Comparison of ENCODE assay signal across 8 mouse cellular contexts in the genomic region with DNA sequence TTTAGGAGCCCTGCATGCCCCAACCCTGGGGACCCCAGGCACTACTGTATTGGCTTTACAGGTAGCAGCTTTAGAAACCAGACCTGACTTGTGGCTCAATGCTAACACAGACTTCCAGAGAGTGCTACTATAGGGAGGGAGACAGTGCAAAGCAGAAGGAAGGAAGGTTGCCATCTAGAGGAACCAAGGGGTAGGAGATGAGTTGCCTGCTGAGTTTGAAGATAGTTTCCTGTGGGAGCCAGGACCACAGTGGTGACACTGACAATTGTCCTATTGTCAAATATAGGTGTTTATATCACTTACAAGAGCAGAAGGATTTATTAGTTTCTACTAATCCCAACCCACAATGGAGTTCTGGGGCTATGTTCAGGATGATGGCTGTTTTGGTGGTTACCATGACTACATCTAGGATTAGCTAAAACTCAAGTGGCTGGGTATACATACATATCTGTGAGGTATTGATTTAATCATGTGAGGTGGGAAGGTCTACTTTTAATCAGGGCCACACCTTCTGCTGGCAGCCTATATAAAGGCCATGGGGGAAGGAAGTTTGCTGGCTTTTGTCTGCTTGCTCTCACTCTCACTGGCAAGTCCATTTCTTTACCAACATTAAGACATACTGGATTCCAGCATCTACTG. TPM values are rescaled to one million over a fixed set of nuclear protein-coding genes. Genes with fewer than 3 reads are reported as not detected.
DNase-seq lines count a peak whose midpoint lies in the region; ATAC-seq and TF ChIP-seq lines count a peak whose summit lies in the region.

No protein-coding gene starts in this region.

- no peak overlapping the region for H3K4me3 ChIP-seq in midbrain, embryonic 13.5 days (replicated peaks)
- H3K4me3 ChIP-seq in midbrain, embryonic 11.5 days (ENCODE audit: low read depth, low read length): no peak overlapping the region
- no peak overlapping the region for H3K4me3 ChIP-seq in stomach, postnatal 0 days (ENCODE audit: low read depth, low read length)

- no peak for DNase-seq in frontal cortex, postnatal 10 days (ENCODE audit: low spot score in 2 of 2)
- DNase-seq in midbrain, embryonic 11.5 days (ENCODE audit: low spot score, missing footprints): no peak
- DNase-seq in T-cell, adult 2 months (ENCODE audit: low spot score): peak; percentile 39
- DNase-seq in left cerebral cortex, postnatal 14 days (ENCODE audit: low spot score in 2 of 2): peak; percentile 39 to 58
- DNase-seq in stomach, postnatal 0 days (ENCODE audit: low spot score): no peak
- no peak for DNase-seq in right cerebral cortex, postnatal 4 days

- TF ChIP-seq EP300 in stomach, postnatal 0 days (optimal IDR thresholded peaks at IDR 0.05): no peak

- H3K4me1 ChIP-seq in midbrain, embryonic 13.5 days (replicated peaks): no peaks in the 10 kb centered on the region
- no peaks in the 10 kb centered on the region for H3K4me1 ChIP-seq in midbrain, embryonic 11.5 days (ENCODE audit: control insufficient read depth, insufficient read depth, low read length)
- H3K4me1 ChIP-seq in stomach, postnatal 0 days (replicated peaks; ENCODE audit: control insufficient read depth, insufficient read depth): no peaks in the 10 kb centered on the region

- H3K27ac ChIP-seq in midbrain, embryonic 13.5 days: no peak overlapping the region
- no peak overlapping the region for H3K27ac ChIP-seq in midbrain, embryonic 11.5 days (ENCODE audit: low read depth, low read length)
- no peak overlapping the region for H3K27ac ChIP-seq in stomach, postnatal 0 days (replicated peaks)

- intact Hi-C loops in left cerebral cortex, postnatal 14 days (cut with DNase I): no loop called here

- no peak overlapping the region for H3K4me2 ChIP-seq in midbrain, embryonic 13.5 days (replicated peaks)
- H3K4me2 ChIP-seq in midbrain, embryonic 11.5 days: no peak overlapping the region
- H3K4me2 ChIP-seq in stomach, postnatal 0 days (replicated peaks; ENCODE audit: low read depth): no peak overlapping the region

- no peaks in the 10 kb centered on the region for H3K36me3 ChIP-seq in midbrain, embryonic 13.5 days
- H3K36me3 ChIP-seq in midbrain, embryonic 11.5 days (ENCODE audit: control insufficient read depth, insufficient read depth, low read length): no peaks in the 10 kb centered on the region
- H3K36me3 ChIP-seq in stomach, postnatal 0 days (ENCODE audit: control insufficient read depth, insufficient read depth, low read length): no peaks in the 10 kb centered on the region

- TF ChIP-seq CTCF in stomach, postnatal 0 days (IDR thresholded peaks at IDR 0.05; ENCODE audit: low read depth): peak; percentile 81

- no peaks in the 10 kb centered on the region for H3K9me3 ChIP-seq in midbrain, embryonic 13.5 days
- no peaks in the 10 kb centered on the region for H3K9me3 ChIP-seq in midbrain, embryonic 11.5 days (ENCODE audit: control insufficient read depth, low read length)
- no peaks in the 10 kb centered on the region for H3K9me3 ChIP-seq in stomach, postnatal 0 days (ENCODE audit: control insufficient read depth, low read length)

- H3K27me3 ChIP-seq in midbrain, embryonic 13.5 days: no peaks in the 10 kb centered on the region
- no peaks in the 10 kb centered on the region for H3K27me3 ChIP-seq in midbrain, embryonic 11.5 days (ENCODE audit: control insufficient read depth, insufficient read depth, low read length)
- H3K27me3 ChIP-seq in stomach, postnatal 0 days (ENCODE audit: control insufficient read depth, insufficient read depth, low read length): no peaks in the 10 kb centered on the region

- no peak overlapping the region for H3K9ac ChIP-seq in midbrain, embryonic 13.5 days (replicated peaks)
- no peak overlapping the region for H3K9ac ChIP-seq in midbrain, embryonic 11.5 days (ENCODE audit: low read length)
- no peak overlapping the region for H3K9ac ChIP-seq in stomach, postnatal 0 days (ENCODE audit: low read length)

- ATAC-seq in frontal cortex, adult (ENCODE audit: low TSS enrichment): peak; percentile 97
- 0 out of 2 replicates have a peak, but pooled peaks have one; percentile 65 for ATAC-seq in midbrain, embryonic 13.5 days
- ATAC-seq in midbrain, embryonic 11.5 days (ENCODE audit: low FRiP score): no peak
- peak; percentile 71; the same call in 1 of the 2 replicates for ATAC-seq in stomach, postnatal 0 days (ENCODE audit: low FRiP score, low TSS enrichment)

RNA-seq across cellular contexts. Expression of gene Hdgfl3, which starts 20.1 kb away (rescaled TPM):
- 65.7 and 66.2 TPM in 2 replicates for polyA plus RNA-seq in midbrain, embryonic 13.5 days (2015; fragmentation: Nextera tagmentation; extraction: Ambion mirVana)
- 40.2 and 42.0 TPM in 2 replicates for polyA plus RNA-seq in midbrain, embryonic 11.5 days (2014; fragmentation: Nextera tagmentation; extraction: Ambion mirVana)
- total RNA-seq in left cerebral cortex, postnatal 14 days (2021): 10 to 100 TPM; 68.7 to 72.5 TPM
- 6.6 and 7.1 TPM in 2 replicates for polyA plus RNA-seq in stomach, postnatal 0 days (2015; fragmentation: Nextera tagmentation; extraction: Ambion mirVana)

RNA-seq across cellular contexts. Expression of gene Bnc1, which starts 37.8 kb away (rescaled TPM):
- polyA plus RNA-seq in midbrain, embryonic 13.5 days (2015; fragmentation: Nextera tagmentation; extraction: Ambion mirVana): 0.05 TPM in 1 of 2 replicates, not detected in the other
- 0.32 and 0.44 TPM in 2 replicates for polyA plus RNA-seq in midbrain, embryonic 11.5 days (2014; fragmentation: Nextera tagmentation; extraction: Ambion mirVana)
- total RNA-seq in left cerebral cortex, postnatal 14 days (2021): not detected
- 0.83 and 0.87 TPM in 2 replicates for polyA plus RNA-seq in stomach, postnatal 0 days (2015; fragmentation: Nextera tagmentation; extraction: Ambion mirVana)

Comparison
In these comparisons a context has a peak if more than half of its experiments do, and no peak if none do; other contexts are left out.
1. DNase-seq: peak in T-cell, adult 2 months (single experiment) and left cerebral cortex, postnatal 14 days (2 of 2); none in frontal cortex, postnatal 10 days (0 of 2), midbrain, embryonic 11.5 days (single experiment), stomach, postnatal 0 days (single experiment) and right cerebral cortex, postnatal 4 days (single experiment).